Mouse (Mus musculus) small intestine, adult 2 months (tissue): ENCODE data around the gene Enpep.

Experiments
- CTCF ChIP-seq: fragments of 200-500 bp; IDR thresholded peaks from 2 replicates; pipeline ENCODE4 v1.5.1; 2012; ENCODE audit warnings: low read depth, mild to moderate bottlenecking, control low read depth, inconsistent platforms, low read length, moderate library complexity, mixed read lengths; ENCODE audit not compliant: insufficient replicate concordance, insufficient read length; ENCODE audit errors: extremely low read depth
- POLR2A ChIP-seq: fragments of 200-500 bp; IDR thresholded peaks from 2 replicates; pipeline ENCODE4 v1.6.1; 2012; ENCODE audit warnings: low read depth, mild to moderate bottlenecking, control low read depth, inconsistent platforms, low read length, moderate library complexity

- TF ChIP-seq CTCF: no peak
- no peak for TF ChIP-seq POLR2A
Measured at GRCm38 (mm10) chr3:129321585-129321984, 10.9 kb downstream of the Enpep start.
